ENCODE assay signal across 12 mouse cellular contexts in the genomic region with DNA sequence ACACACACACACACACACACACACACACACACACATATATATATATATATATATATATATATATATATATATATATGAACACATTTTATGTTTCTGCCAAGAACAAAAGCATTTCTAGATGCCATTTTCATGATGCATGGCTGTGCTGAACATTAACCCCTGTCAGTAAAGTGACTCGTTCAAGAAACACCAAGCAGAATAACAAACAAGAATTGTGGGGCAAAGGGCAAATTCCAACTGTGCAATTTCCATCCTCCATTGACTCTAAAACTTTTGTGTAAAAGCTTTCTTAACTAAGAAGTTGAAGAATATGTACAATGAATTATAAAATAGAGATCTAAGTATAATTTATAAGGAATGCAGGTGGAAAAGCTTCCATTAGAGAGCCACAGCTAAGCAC.
"Had no signal": no experiment of that assay in that cellular context is flagged by ENCODE, and none has a peak within 500 bp of the region (broad histone marks: within the 10 kb centered on the region; RNA-seq: fewer than 3 reads in every experiment).

No protein-coding gene starts in this region.

- H3K27me3 ChIP-seq: intestine, embryonic 15.5 days; limb, embryonic 12.5 days; liver, embryonic 13.5 days; neural tube, embryonic 15.5 days had no signal

- H3K36me3 ChIP-seq: intestine, embryonic 15.5 days; limb, embryonic 12.5 days; liver, embryonic 13.5 days; midbrain, embryonic 10.5 days; neural tube, embryonic 15.5 days had no signal

- H3K4me2 ChIP-seq: intestine, embryonic 15.5 days; limb, embryonic 12.5 days; liver, embryonic 13.5 days; neural tube, embryonic 15.5 days had no signal

- H3K4me3 ChIP-seq: intestine, embryonic 15.5 days; limb, embryonic 12.5 days; liver, embryonic 13.5 days; midbrain, embryonic 10.5 days; myocyte; neural tube, embryonic 15.5 days had no signal

- H3K27ac ChIP-seq: intestine, embryonic 15.5 days; limb, embryonic 12.5 days; liver, embryonic 13.5 days; midbrain, embryonic 10.5 days; neural tube, embryonic 15.5 days had no signal

- H3K4me1 ChIP-seq: intestine, embryonic 15.5 days; liver, embryonic 13.5 days; midbrain, embryonic 10.5 days had no signal

- H3K9ac ChIP-seq: intestine, embryonic 15.5 days; limb, embryonic 12.5 days; liver, embryonic 13.5 days; liver, postnatal 0 days; neural tube, embryonic 15.5 days had no signal

- DNase-seq: liver; liver, embryonic 13.5 days; liver, postnatal 0 days; midbrain, embryonic 14.5 days; right cerebral cortex, adult 18-20 months; right cerebral cortex, postnatal 25 days; thymus, postnatal 36 days had no signal

- ATAC-seq: intestine, embryonic 15.5 days; liver, postnatal 0 days had no signal

- H3K9me3 ChIP-seq: intestine, embryonic 15.5 days; limb, embryonic 12.5 days; liver, embryonic 13.5 days; midbrain, embryonic 10.5 days; neural tube, embryonic 15.5 days had no signal
